Mouse (Mus musculus) forebrain, embryonic 16.5 days (tissue): ENCODE measurements around the gene Serpinh1. TPM values are rescaled to one million over a fixed set of nuclear protein-coding genes. Genes with fewer than 3 reads are reported as not detected.

Experiments used
- ATAC-seq: fragments of 200-750 bp; cut with Nextera tagmentation; 2 replicates; pipeline ENCODE4 v1.8.0; 2017; ENCODE audit warnings: mild to moderate bottlenecking, moderate library complexity
- H3K27ac ChIP-seq: fragments of 300-500 bp; sonication (generic); 2 replicates; pipeline ENCODE4 v1.5.1; 2014; ENCODE audit warnings: low read length, control low read depth
- H3K27me3 ChIP-seq: fragments of 300-500 bp; sonication (generic); replicated peaks from 2 replicates; pipeline ENCODE4 v1.6.1; 2014; ENCODE audit warnings: low read length; ENCODE audit not compliant: control insufficient read depth, insufficient read depth
- H3K36me3 ChIP-seq: fragments of 300-500 bp; sonication (generic); 2 replicates; pipeline ENCODE4 v1.6.1; 2014; ENCODE audit not compliant: control insufficient read depth, insufficient read depth
- H3K4me1 ChIP-seq: fragments of 300-500 bp; sonication (generic); replicated peaks from 2 replicates; pipeline ENCODE4 v1.6.1; 2014; ENCODE audit warnings: low read length; ENCODE audit not compliant: control insufficient read depth, insufficient read depth
- H3K4me2 ChIP-seq: fragments of 300-500 bp; sonication (generic); 2 replicates; pipeline ENCODE4 v1.6.1; 2014; ENCODE audit warnings: mild to moderate bottlenecking, low read length, control low read depth
- H3K4me3 ChIP-seq: fragments of 300-500 bp; sonication (generic); replicated peaks from 2 replicates; pipeline ENCODE4 v1.5.1; 2014; ENCODE audit warnings: mild to moderate bottlenecking, low read length, control low read depth
- H3K9ac ChIP-seq: fragments of 300-500 bp; sonication (generic); replicated peaks from 2 replicates; pipeline ENCODE4 v1.6.1; 2014; ENCODE audit warnings: low read depth, low read length, control low read depth
- H3K9me3 ChIP-seq: fragments of 300-500 bp; sonication (generic); 2 replicates; pipeline ENCODE4 v1.6.1; 2016; ENCODE audit warnings: low read length; ENCODE audit not compliant: control insufficient read depth
- WGBS: fragments of 180-500 bp; shearing (Covaris S2); extraction: QIAGEN DNeasy Blood & Tissue Kit; methylation state at CpG from one replicate; pipeline ENCODE4 v1.1.7; 2014; 5-methylcytosine and 5-hydroxymethylcytosine counted together
- polyA plus RNA-seq: library from polyadenylated mRNA; unstranded; fragments of >200 nt; fragmentation: Nextera tagmentation; extraction: Ambion mirVana; gene quantifications from 2 replicates; pipeline ENCODE4 v1.2.1, GENCODE M21; 2015

Serpinh1 gene
- polyA plus RNA-seq, 1 experiment from 2014 or later, result 201 TPM

DNA sequence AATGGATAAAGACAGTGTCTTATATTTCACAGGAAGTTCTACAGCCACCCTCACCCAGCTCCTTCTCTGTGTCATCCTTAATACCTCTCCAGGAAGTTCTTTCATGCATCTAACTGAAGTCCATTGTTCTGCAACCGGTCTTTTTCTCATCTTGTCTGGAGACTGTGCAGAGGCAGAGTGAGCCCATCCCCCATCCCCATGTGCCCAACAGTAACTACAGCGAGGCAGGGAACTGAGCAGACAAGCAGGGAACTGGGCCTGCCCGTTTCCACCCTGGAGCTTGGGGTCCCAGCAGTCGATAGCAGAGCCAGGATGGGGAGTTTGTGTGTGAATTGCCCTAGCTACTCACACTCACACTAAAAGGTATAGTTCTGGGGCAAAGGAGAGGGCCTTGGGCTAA lies 37.5 kb upstream of the Serpinh1 start:
- Histone ChIP-seq H3K4me1 (peaks cover 14% of the 10 kb centered on the region), H3K27ac (no peak overlapping the region), H3K4me3 (no peak overlapping the region), H3K9me3 (no peaks in the 10 kb centered on the region), H3K36me3 (peaks cover 3% of the 10 kb centered on the region; the same call in 1 of the 2 replicates), H3K4me2 (no peak overlapping the region), H3K9ac (no peak overlapping the region), H3K27me3 (no peaks in the 10 kb centered on the region)
- no peak for ATAC-seq
- 19% methylated on average over 4 of the region's 4 CpGs for WGBS

DNA sequence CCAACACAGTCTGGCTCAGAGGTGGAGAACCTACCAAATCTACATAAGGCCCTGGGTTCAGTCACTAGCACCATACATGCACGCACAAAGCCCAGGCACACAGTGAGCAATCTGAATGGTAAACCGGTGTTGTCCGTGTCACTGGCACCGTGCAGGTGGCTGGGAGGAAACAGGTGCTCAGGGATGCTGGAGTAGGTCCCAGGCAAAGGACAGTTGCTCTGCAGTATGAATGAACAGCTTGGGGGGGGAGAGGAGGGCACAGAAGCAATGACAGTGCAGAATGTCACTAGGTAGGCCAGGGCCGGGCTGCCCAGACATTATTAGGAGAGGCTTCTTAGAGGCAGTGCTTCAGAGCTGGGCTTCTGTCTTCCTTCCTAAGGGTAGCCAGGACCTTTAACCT lies 34.3 kb upstream of the Serpinh1 start:
- H3K27ac ChIP-seq, result no peak overlapping the region
- no peak for ATAC-seq
- H3K4me2 ChIP-seq, result no peak overlapping the region
- no peak overlapping the region for H3K9ac ChIP-seq
- peaks cover 34% of the 10 kb centered on the region for H3K4me1 ChIP-seq
- H3K27me3 ChIP-seq, result no peaks in the 10 kb centered on the region
- no peak overlapping the region for H3K4me3 ChIP-seq
- whole genome bisulfite sequencing, result 90% methylated on average over 5 of the region's 5 CpGs
- no peaks in the 10 kb centered on the region for H3K9me3 ChIP-seq
- H3K36me3 ChIP-seq, result peaks cover 3% of the 10 kb centered on the region; the same call in 1 of the 2 replicates

DNA sequence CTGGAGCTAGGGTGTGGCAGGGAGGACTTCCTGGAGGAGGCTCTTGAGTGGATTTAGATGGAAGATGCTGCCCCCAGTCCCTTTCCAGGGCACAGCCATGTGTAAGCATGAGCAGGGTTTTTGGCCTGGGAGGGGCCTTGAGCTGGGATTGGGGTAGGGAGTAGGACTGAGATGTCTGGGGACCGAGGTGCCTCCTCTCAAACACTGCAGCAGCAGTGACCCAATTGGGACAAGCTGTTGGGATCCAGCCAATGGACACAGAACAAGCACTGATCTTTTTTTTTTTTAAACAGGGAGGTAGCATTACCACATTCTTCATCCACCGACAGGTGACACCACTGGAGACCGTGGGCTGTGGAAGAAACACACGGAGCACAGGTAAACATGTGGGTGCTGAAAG lies 33.8 kb upstream of the Serpinh1 start:
- Histone ChIP-seq H3K27ac (no peak overlapping the region), H3K4me2 (no peak overlapping the region), H3K36me3 (peaks cover 3% of the 10 kb centered on the region; the same call in 1 of the 2 replicates), H3K4me1 (peaks cover 34% of the 10 kb centered on the region), H3K9ac (no peak overlapping the region), H3K27me3 (no peaks in the 10 kb centered on the region), H3K9me3 (no peaks in the 10 kb centered on the region), H3K4me3 (no peak overlapping the region)
- no peak for ATAC-seq
- 87% methylated on average over 4 of the region's 4 CpGs for WGBS

DNA sequence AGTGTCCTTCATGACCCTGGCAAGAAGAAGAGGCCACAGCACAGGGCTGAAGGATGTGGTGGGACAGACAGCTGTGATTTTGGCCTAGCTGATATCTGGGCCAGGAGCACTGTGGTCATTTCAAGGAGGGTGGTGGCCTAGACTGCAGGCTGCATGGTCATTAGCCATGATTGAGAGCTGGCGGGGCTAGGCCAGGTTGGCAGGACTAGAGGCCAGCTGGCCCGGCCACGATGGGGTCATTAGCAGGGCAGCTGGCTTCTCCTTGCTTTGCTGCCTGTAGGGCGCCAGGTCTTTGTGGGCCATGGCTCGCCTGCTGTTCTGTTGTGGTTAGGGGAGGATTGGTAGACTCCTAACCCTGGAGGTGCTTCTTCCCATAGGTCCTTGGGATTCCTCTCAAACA lies 33.0 kb upstream of the Serpinh1 start:
- H3K27ac ChIP-seq, result no peak overlapping the region
- no peak overlapping the region for H3K4me2 ChIP-seq
- H3K9me3 ChIP-seq, result no peaks in the 10 kb centered on the region
- whole genome bisulfite sequencing, result 56% methylated on average over 5 of the region's 5 CpGs
- H3K4me3 ChIP-seq, result no peak overlapping the region
- no peaks in the 10 kb centered on the region for H3K27me3 ChIP-seq
- ATAC-seq, result no peak
- H3K9ac ChIP-seq, result no peak overlapping the region
- peaks cover 3% of the 10 kb centered on the region; the same call in 1 of the 2 replicates for H3K36me3 ChIP-seq
- peaks cover 34% of the 10 kb centered on the region for H3K4me1 ChIP-seq

DNA sequence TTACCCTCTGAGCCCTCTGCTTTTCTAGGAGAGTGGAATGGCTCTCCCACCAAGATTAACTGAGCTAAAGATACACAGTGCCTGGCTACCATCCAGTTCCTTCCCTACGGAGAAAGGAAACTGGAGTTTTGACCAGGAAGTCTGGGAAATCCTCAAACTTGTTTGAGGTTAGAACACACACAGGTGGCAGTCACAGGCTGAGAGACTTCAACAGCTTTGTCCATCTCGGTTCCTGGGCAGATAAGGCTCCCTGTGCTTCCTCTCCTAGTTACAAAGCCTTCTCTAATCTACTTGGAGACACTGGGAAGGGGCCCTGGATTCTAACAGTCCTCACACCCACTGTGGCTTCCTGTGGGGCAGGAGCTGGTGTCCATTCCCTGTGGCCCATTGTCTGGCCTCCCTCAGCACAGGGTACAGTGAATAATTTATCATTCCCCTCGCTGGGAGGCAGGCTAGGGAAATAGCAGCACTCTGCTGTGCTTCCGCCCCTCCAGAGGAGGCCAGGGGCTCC lies 31.1 kb upstream of the Serpinh1 start:
- H3K36me3 ChIP-seq, result peaks cover 3% of the 10 kb centered on the region; the same call in 1 of the 2 replicates
- H3K4me3 ChIP-seq, result peak overlapping the region; percentile 90
- no peak for ATAC-seq
- H3K4me2 ChIP-seq, result peak overlapping the region; percentile 65
- H3K4me1 ChIP-seq, result peaks cover 37% of the 10 kb centered on the region
- H3K27me3 ChIP-seq, result no peaks in the 10 kb centered on the region
- peak overlapping the region; percentile 82 for H3K9ac ChIP-seq
- 18% methylated on average over 4 of the region's 4 CpGs for WGBS
- no peak overlapping the region for H3K27ac ChIP-seq
- H3K9me3 ChIP-seq, result no peaks in the 10 kb centered on the region

DNA sequence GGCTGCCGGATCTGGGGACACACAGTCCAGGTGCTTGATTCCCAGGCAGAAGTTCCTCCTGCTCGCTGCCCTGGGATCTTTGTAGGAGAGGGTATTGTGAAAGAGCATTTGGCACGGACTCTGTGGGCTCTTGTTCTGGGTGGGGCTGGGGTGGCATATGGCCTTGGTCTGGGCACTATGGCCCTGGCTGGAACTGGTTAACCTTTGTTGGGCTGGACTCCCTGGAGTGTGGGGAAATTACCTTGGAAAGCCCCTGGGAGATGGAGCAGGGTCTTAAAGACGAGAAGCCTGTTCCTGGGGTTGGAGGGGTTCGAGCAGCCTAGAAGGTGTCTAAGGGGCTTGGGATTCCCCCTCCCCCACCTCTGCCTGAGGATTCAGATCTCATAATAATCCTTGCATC lies 30.2 kb upstream of the Serpinh1 start:
- Histone ChIP-seq H3K9me3 (no peaks in the 10 kb centered on the region), H3K9ac (peak overlapping the region; percentile 82), H3K4me3 (peak overlapping the region; percentile 90), H3K27me3 (no peaks in the 10 kb centered on the region), H3K4me1 (peaks cover 37% of the 10 kb centered on the region), H3K4me2 (peak overlapping the region; percentile 65), H3K36me3 (peaks cover 3% of the 10 kb centered on the region; the same call in 1 of the 2 replicates), H3K27ac (no peak overlapping the region; the same call in 1 of the 2 replicates)
- no peak for ATAC-seq
- WGBS, result 54% methylated on average over 5 of the region's 5 CpGs

DNA sequence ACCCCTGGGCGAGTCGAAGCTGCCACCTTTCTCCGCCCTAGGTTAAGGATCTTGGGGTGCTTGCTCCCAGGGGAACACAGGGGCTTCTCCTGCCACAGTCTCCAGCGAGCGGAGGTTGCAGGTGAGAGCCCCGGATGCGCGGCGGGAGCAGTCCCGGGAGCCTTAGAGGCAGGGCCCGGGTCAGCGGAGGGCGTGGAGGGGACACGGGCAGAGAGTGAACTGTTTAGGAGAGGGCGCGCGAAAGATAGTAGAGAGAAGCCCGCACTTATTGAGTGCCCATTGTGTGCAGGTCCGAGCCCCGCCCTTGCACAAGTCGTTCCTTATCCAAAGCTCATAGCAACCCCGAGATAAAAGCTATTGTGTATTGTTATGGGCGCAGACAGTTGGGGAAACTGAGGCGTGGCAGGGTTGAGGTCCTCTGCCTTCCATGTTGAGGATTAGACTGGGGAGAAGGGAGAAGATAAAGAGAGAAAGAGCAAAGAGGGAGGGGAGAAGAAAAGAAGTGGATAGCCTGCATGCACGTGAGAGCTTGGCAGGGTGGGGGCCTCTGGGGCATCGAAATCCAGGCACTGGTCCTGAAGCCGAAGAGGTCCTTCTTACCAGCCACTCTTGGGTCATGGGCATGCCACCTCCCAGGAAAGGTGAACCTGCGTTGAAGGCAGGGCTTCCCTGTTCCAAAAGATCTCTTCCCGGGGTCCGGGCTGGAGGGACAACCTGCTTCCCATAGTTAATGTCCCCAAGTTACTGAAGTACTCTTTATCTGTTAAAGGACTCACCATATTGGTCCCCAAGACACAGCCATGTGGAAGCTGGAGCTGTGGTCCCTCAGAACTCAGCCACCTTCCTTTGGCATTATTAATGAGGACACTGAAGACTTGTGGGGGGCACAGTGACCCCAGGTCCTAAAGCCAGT lies 29.3 kb upstream of the Serpinh1 start:
- peak overlapping the region; percentile 90 for H3K4me3 ChIP-seq
- no peaks in the 10 kb centered on the region for H3K9me3 ChIP-seq
- peak overlapping the region; percentile 82 for H3K9ac ChIP-seq
- peaks cover 37% of the 10 kb centered on the region for H3K4me1 ChIP-seq
- peak overlapping the region; percentile 65 for H3K4me2 ChIP-seq
- H3K27ac ChIP-seq, result 0 out of 2 replicates have a peak overlapping the region, but pooled peaks have one; percentile 31
- ATAC-seq, result no peak
- WGBS, result 10% methylated on average over 30 of the region's 30 CpGs
- H3K27me3 ChIP-seq, result no peaks in the 10 kb centered on the region
- no peaks in the 10 kb centered on the region for H3K36me3 ChIP-seq

DNA sequence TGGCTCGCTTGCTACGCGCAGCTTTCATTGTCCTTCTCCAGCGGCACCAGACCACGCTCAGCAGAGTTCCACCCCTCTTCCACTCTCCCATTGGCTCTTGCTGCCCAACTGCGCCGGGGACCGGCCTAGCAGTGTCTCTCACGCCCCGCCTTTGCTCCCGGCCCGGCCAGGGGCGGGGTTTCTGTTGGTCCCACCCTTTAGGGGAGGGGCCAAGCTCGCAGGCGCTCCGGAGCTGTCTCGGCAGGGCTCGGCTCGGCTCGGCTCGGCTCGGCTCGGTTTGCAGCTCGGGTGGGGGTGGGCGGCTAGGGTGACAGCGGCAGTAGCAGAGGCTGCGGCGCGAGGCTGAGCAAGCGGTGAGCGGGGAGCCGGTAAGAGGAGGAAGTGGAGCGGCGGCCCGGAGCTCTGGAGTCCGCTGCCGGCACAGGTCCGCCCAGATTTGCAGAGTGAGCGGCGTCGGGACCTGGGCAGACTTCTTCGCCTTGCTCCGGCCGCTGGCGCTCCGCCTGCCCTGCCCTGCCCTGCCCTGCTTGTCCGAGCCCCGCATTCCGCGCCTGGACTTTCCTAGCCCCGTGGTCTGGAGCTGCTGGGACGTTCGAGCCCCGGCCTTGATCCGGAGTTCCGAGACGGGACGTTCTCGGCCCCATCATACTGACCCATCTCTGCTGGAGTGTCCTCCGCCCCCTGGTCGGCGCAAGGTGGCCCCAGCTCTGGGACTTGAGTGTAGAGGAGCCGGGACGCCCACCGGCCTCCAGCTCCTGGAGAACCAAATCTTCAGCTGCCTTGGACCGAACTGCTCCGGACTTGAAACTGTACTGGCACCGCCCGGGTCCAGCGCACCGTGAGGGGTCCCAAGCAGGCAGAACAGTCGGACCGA lies 28.4 kb upstream of the Serpinh1 start, which contains the start of gene Gdpd5:
Gdpd5 (plus strand) TSS at position 201 of the 874 bp plus-strand sequence.
- Histone ChIP-seq H3K36me3 (no peaks in the 10 kb centered on the region), H3K4me2 (peak within 1 kb of the TSS; percentile 65), H3K27ac (peak within 1 kb of the TSS; percentile 94), H3K9me3 (no peaks in the 10 kb centered on the region; the same call in 1 of the 2 replicates), H3K4me1 (peaks cover 37% of the 10 kb centered on the region), H3K9ac (peak within 1 kb of the TSS; percentile 82), H3K27me3 (no peaks in the 10 kb centered on the region), H3K4me3 (peak within 1 kb of the TSS; percentile 90)
- ATAC-seq, result peak; percentile 96
- WGBS, result under 1% methylated on average over 68 of the region's 73 CpGs
